Mouse (Mus musculus): ENCODE data around the gene Klf7.
"Not testable (repeated sequence)": the region's sequence is repeated elsewhere in the genome, so short reads cannot be mapped to it uniquely, and the experiment has no call there.

Gene Klf7

DNA sequence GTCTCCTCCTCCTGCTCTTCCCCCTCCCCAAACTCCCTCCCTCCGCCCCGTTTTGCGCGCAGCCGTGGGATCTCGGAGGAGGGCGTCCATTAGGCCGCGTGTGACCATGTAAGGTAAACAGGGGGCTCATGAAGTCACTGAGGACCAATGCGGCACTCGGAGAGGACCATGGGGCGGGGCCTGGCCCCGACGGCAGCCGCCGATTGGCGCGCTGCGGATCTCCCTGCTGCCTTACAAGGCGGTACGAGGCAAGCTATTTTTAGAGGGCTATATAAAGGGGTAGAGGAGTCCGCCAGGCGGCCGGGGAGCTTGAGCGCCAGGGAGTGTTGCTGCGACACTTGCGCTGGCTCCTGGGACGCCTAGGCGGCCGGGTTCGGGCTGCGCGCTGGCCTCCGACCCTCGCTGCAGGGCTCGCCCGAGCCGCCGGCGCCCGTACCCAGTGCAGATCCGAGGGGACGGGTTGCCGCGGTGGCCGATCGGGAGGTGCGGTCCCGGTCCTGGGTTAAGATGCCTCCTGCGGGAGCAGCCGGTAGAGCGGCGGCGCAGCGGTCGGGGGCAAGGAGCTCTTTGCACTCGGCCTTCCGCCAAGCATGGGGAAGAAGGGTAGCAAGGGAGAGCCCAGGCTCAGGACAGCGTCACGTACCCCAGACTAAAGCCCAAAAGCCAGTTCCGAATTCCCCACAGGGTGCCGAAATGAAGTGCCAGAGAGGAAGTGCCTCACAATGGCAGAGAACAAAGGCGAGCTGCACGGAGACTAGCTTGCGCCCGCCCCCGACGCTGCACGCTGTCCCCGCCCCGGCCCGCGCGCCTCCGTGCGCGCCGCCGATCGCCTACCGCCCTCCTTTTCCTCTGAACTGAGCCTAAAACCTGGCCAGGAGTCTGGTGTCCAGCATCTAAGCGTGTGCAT lies at the start of gene Klf7:
Gene Klf7, minus strand, starts transcription at position 724 of the 907 bp plus-strand sequence.
- peak; percentile 96 to 99 for DNase-seq

DNA sequence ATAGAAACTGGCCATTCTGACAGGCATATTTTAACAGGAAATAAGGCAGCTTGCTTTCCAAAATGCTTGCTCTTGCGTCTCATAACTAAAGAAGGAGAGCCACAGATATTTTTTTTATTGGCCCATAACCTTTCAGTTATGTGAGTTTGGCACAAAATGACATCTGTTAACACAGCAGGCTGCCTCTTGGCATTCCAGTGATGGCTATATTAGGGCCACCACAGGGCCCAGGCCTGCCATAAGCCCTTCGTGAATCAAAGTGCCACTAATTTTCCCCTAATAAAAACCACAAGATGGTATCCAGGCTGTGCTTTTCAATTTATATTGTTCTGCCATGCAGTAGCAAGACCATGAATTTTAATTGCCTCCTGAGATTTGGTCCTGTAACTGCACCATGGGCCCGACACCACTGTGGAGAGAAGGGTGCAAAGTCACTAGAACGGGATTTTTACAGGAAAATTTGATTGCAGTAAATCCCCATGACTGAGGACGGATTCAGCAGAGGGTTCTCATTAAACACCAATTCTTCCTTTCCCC lies 42.5 kb upstream of the Klf7 start:
- no peak for DNase-seq

DNA sequence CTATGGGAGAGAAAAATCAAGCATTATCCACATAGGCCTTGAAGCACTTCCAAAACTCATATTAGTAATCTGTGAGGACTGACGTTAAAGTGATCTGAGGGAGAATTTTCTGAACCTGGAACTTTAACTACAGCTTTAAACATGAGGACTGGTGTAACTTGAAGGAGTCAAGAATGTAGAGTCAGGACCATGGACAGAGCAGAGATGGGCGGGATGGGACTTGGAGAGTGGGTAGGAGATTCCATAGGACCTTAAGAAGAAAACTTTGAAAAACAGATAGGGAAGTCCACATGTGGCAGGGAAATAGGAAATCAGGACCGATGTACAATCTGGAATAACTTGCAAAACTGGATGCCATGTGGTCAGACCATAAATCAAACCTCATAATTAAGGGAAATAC lies 36.7 kb upstream of the Klf7 start:
- peak in 1 of 2 experiments; percentile 20 for DNase-seq

DNA sequence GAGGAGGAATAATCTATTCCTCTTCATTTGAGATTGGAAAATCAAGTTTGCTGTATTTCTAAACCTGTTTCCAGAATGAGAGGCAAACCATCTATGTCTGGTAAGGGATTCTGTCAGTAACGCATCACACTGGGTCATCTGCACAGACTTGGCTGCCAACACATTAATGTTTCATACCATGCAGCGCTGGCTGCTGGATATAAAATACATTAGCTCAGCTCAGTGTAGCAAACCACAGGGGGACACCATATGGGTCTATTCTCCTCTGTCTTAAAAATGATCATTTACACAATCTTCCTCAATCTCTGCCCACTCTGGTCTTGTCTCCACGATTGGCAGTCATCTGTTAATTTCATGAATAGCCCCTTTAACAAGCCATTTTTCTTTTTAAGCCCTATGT lies 27.1 kb upstream of the Klf7 start:
- DNase-seq, result no peak

DNA sequence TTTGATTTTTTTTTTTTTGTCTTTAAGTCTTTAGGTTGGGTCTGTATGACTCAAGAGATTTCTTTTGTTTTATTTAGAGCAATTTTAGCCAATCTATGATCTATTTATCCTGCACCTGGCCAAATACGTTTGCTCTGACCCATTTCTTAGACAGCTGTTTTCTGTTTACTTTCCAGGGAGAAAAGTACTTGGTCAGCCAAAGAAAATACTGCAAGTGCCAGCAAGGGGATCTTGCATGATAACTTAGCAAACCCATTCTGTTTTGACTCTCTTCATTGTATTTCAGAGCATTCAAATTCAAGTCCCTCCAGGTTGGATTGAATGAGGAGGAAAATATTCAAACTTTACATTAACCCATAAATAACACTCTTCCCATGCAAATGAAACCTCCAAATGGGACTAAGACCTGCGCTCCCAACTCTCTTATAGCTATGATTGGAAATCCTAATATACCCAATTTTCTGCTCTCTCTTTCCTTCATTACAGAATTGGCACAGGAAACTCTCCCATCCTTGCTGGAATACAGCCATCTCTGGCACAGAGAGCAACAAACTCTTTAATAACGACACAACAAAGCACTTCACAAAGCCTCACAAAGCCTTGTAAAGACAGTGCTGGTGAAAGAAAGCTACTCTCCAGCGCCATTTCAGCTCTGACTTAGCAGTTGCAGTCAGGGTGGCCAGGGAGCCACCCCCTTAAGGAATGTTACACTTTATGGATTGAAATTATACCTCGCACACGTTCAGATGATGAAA lies 20.8 kb upstream of the Klf7 start:
- no peak for DNase-seq

DNA sequence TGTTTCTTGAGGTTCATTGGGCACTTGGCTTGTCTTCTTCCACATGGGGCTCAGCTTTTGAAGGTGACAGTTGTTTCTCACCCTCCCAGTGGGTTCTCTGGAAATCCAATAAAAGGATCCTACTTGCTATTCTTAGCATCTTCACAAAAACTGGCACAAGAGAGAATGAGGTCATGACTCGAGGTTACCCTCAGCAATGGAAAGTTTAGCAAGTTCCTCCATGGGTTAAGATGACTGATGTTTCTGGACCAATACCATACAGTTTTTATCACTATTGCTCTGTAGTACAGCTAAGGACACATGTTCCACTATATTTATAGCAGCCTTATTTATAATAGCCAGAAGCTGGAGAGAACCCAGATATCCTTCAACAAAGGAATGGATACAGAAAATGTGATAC lies 12.4 kb upstream of the Klf7 start:
- no peak for DNase-seq

DNA sequence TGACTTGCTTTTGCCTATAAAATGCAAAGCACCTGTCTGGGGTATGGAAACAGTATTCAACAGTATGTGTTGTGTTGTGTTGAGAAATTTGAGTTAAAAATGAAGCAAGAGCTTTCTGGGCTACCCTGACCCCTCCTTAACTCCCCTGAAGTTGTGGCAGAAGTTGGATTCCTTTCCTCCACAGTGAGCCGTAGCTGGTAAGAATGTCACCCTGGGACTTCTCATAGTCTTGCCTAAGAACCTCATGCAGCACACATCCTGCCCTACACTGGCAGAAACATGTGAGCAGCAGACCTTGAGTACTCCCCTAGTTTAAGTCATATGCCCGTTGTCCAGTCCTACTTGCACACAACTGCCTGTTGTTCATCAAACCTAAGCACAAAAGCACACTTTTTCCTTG lies 4.7 kb upstream of the Klf7 start:
- DNase-seq, result no peak

DNA sequence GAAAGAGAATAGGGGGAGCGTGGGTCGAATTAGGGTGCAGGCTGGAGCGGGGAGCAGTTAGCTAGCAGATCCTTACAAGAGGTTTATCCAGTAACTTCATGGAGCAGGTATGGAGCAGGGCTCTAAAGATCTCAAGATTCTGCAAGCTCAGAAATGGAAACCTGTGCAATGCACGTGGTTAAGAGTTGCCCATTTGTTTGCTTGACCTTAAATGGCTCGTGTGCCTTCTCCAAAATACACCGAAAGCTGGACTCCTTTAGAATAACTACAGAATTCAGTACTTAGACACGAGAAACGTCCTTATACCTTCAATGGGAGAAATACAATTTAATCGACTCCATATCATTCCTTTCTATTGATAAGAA lies 366 bp upstream of the Klf7 start:
- no peak for DNase-seq

DNA sequence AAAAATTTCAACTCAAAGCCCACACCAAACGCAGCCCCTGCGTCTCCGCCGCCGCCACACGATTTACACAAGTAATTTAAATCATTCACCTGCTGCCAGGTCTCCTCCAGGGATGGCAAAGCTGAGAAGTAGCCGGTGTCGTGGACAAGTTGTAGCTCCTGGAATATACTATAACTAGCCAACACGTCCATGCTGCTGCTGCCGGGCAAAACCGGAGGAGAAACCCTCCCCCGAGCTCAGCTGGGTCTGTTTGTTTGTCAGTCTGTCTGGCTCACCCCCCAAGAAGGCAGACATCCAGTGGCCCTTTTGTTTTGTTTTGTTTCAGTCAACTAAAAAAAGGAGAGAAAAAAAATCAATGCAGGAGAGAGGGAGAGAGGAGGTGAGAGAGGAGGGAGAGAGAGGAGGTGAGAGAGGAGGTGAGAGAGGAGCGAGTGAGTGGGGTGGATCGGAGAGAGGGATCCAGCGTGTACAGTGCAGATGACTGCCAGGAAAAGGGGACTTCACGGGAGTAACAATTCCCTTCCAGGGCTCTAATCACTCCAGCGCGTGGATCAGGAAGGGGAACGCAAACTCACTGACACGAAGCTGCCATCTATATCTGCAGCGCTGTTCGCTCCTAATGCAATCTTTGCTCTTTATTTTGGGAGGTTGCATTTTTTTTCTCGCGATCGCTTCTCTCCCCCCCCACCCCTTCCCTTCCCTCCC lies 1.1 kb downstream of the Klf7 start:
- peak; percentile 43 to 61 for DNase-seq

DNA sequence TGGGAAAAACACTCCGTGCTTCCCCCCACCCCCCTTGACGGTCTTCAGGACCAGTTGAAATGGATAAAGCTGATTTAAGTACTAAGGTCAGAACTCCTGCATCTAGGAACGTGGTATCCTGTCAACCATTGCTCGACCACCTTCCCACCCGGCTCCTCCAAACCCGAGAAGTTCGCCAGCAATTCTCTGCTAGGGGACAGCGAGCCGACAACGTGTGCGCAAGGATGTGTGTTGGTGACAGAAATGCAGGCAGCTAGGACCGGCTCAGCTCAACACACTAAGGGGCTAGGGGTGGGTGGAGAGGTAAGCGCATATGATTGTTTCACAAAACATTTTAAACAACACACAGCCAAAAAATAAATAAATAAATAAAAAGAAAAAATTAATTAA lies 1.7 kb downstream of the Klf7 start:
- DNase-seq, result peak; percentile 32 to 51

DNA sequence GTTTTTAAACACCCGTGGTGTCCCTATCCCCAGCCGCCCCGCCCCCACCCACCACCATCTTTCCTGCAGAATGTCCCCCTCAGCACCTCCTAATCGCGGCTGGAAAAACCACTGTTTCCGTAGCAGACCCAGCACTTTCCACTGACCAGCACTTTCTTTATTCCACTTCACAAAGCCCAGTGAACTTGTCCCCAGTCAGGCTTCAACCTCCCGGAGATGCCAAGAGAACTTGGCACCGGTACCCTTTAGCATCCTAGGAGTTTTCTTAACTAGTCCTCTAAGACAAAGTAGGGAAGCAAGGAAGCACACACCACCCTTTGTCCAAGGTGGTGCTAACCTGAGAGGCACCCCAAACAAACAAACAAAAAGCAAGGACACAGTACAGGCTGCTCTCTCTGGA lies 2.2 kb downstream of the Klf7 start:
- peak; percentile 28 to 52 for DNase-seq

DNA sequence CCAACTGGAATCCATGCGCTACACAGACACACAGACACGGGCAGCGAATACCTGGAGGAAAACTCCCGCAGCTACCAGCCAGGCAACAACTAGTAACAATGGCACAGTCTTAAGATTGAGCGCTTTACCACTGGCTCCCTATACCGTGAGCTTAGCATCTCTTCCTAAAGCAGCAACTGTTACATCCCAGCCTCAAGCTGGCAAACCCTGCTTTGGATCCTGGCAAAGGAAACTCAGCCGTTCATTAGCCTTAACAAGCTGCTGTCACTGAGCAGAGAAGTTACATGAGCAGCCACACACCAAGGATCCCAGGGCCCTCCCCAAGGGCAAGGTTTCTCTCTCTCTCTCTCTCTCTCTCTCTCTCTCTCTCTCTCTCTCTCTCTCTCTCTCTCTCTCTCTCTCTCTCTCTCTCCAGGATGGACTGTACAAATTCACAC lies 2.7 kb downstream of the Klf7 start:
- DNase-seq, result peak; percentile 45 to 51

DNA sequence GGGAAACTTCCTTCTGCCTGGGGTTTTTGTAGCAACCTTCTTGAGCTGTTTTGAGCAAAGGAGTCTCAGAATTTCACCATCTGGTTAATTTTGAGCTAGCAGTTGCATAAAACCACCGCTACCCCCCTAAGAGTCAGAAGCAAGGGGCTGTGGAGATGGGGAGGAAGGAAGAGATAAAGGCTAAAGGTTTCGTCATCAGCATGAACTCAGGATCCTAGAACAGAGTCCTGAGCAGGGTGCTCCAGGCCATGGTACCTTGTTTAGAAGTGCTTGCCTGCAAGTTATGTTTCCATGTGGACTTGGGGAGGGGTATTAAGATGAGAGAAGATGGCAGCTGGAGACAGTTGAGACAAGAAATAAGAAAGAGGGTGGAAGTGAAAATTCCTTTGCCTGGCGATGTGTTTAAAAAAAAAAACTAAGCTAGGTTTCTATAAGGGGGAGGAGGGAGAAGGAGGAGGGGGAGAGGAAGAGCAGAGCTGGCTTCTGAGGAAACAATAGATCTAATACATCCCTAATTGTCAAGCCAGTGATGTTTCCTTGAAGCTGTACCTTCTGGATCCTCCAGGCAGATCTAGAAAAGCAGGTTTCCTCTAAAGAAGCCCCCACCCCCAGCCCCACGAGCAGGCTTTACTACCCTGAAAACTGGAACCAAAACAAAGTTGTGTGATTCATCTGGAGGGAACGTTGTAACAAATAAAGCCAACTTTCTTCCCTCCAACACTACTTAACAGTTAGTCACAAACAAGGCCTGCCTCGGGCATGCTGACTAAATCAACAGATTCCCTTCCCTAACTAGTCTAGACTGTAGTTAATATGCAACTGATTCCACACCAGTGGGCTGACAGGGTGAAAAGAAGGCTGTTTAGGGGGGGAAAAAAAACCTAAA lies 3.6 kb downstream of the Klf7 start:
- peak; percentile 39 to 57 for DNase-seq

DNA sequence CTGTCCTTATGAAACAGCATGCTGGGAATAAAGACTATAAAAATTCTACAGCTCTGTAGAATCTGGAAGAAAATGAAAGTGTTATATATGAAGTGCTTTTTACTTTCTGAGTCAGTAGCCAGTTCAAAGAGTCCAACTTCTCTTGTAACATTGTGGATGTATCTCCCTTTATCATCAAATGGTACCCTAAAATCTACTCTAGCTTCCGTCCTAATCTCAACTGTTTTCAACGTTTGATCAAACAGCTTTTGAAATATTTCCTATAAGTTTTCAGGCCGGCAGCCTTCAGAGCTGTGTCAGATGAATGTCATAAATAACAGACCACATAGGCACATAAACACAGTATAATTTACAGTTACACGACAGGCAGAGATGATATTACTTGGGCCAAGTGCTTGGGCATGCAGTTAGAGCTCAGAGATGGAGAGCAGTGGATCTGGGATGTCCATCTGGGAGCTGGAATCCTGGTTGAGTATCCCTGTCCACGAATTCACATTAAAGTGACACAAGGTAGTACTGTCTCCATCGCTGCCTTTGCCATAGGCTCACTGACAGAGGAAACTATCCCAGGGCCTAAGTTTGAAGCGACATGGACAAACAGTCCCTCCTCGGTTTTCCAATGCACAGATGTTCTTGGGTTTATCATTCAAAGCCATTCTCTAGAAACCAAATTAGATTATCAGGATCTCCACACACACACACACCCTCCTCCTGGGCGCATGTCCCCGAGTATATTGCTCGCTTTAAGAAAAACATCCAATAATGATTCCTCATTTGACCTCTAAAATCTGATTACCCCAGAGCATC lies 4.4 kb downstream of the Klf7 start:
- DNase-seq, result no peak

DNA sequence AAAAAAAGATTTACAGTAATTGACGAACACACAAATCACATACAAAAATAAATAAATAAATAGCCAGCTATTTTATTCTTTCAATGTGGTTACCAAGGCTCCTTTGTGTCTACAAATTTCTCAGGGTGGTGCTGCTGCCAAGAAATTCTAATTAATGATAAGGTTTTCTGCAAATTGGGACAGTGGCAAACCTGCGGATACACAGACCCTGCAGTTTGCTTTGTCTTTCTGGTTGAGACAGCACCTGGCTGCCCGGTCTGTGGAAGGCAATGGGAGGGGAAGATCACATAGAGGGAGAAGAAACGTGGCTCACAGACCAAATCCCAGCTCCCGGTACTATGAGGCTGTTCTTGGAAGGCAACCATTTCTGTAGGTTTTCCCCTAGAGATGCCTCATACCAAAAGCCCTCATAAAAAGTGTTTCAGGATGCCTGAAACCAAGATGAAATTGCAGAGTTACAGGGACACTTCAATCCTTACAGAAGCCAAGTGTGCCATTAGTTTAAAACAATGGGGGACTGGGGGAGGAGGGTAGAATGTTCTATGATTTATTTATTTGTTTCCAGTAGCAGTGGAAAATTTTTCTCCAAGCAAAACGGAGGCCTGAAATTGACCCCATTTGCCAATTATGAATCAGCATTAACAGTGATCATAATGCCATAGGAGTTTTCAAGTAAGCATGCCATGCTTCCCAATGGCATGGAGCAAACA lies 5.2 kb downstream of the Klf7 start:
- no peak for DNase-seq

DNA sequence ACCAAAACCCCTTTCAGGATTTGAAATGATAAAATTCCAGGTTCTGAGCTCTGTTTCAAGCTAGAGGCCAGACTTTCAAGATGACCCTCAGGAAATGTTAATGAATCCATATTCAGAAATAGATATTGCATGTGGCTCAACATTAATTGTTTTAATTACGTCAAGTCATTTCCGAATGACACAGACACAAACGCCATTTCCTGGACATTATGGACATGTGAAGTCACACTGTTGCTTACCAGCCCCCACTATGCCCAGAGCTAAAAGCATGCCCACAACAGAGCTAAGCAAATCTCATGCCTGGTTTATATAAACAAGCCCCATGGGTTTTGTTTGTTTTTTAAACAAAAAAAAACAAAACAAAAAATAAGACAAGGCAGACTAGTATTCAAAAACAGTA lies 7.5 kb downstream of the Klf7 start:
- no peak for DNase-seq

DNA sequence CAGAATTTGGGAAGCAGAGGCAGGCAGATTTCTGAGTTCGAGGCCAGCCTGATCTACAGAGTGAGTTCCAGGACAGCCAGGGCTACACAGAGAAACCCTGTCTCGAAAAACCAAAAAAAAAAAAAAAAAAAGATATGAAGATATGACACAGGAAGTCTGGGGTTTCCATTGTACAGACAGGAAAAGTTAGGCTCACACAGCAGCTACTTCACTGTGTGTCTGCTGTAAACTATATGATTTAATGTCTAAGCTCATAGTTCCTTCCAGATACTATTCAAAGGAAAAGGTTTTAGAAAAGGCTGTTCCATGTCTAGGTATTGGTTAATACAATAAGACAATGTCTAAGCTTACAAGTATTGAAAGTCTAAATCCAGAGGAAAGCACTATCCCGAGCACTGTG lies 13.4 kb downstream of the Klf7 start:
- not testable (repeated sequence) for DNase-seq

DNA sequence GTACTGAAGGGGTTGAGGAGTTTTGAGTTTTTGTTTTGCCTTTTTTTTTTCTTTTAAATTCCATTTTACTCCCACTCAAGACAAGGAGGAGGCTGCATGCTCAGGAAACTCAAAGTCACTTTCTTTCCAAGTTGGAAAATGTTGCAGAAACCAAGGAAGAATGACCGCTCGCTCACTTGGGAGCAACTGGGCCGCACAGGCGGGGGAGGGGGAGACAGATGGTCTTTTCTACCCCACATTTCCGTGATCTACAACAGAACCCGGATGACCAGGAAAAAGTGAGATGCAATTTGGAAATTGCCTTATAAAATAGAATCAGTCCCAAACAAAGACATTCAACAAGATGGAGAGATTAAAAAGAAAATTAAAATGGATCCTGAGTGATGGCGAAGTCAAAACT lies 14.6 kb downstream of the Klf7 start:
- no peak for DNase-seq

DNA sequence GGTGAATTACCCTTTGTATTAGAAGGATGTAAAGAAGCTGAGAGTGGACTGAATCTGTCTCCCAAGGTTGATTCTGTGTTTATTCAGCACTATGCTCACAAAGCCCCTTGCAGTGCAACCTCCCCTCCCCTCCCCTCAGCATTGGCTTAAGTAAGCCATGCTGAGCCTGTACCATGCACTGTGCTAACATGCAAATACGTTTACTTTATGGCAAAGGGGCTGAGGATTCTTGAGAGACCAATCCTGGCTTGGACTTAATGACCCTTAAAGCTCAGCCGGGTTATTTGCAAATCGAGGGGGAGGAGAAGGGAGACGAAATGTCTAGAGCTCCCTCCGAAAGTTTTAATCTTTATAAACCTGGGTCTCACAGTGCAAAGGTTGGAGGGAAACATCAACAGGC lies 16.0 kb downstream of the Klf7 start:
- no peak for DNase-seq

DNA sequence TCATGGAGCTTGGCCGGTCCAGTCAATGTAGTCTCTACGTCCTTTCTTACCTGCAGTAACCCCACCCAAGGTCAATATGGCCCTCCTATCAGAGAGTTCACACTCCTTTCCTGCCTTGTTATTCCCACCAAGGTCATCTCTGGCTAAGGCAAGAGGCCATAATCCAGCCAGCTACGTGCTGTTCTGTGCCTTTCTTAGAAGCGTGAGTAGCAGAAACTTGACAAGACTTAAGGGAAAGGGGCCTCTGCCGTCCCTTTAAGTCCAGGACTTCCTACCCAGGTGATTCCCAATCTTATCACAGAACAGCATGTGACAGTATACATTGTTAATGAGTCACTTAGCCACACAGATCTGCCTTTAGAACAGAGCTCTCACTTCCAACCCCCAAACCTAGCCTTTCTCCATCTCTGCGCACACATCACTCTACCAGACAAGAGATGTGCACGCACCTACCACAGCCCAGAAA lies 16.9 kb downstream of the Klf7 start:
- no peak for DNase-seq
